Mouse (Mus musculus): ENCODE measurements at regions not wholly inside any gene's neighbourhood (a gene's known extent, or its start where the extent isn't known, plus 50 kb on each side); places are given as distances from the start of the nearest gene placed in this dataset.

DNA sequence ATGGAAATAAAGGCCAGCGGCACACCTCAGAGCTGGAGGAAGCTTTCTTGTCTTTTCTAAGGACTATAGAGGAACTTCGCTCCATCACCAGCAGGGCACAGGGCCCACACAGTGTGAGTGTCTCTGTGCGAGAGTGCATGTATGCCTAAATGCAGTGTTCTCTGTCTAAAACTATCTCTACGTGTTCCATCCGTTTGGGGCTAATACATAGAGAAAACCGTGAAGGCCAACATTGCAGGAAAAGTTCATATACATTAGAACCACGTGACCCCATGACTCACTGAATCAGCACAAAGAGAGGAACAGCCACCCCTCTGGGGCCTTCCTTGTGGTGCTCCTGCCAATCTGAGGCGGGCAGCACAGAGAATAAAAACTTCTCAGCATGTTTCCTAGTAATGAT is 431.4 kb upstream of the Mctp2 start:
- no peak for DNase-seq (ENCODE audit: inconsistent ontology term)

GRCm38 (mm10) chr7:72738324-72738944 is 432.0 kb upstream of the Mctp2 start:
- DNase-seq (ENCODE audit: inconsistent ontology term) = no peak

- DNase-seq (ENCODE audit: inconsistent ontology term) = no peak
Measured at GRCm38 (mm10) chr7:72742376-72742775, 436.0 kb upstream of the Mctp2 start.

DNA sequence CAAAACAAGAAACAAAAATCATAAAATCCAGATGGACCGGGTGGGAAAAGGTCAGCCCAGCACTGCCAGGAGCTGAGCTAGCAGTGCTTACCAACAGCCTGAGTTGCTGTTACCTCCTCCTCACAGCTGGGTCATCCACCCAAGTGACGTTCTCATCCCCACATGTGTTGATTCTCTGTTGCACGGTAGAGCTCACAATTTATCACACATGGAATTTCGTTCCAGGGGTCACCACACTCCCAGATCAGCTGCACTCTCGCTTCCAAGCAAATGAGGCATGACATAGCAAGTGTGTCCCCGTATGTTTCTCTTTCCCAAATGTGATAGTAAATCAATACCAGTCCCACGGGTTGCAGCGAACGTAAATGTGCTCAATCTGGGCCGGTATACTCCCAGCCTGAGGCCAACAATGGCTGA is 445.1 kb upstream of the Mctp2 start:
- DNase-seq (ENCODE audit: inconsistent ontology term) = no peak

GRCm38 (mm10) chr7:72753053-72753559 is 446.7 kb upstream of the Mctp2 start:
- DNase-seq (ENCODE audit: inconsistent ontology term) = no peak

DNA sequence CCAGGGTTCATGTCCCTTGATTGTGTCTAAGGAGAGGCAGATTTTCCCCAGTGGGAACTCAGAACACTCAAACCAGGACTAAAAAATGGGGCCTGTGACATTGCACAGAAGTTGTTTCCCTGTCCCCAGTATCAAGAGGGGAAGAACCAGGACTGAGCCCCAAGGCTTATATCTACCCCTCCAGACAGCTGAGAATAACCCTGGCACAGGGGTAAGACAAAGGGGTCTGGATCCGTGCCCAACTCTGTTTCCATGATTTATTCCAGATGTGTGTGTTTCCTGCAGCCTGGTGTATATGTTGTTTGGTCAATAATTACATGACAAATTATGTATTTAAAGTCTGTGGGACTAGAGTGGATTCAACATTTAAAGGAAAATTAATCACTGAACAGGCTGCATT is 456.3 kb upstream of the Mctp2 start:
- no peak for DNase-seq (ENCODE audit: inconsistent ontology term)

DNA sequence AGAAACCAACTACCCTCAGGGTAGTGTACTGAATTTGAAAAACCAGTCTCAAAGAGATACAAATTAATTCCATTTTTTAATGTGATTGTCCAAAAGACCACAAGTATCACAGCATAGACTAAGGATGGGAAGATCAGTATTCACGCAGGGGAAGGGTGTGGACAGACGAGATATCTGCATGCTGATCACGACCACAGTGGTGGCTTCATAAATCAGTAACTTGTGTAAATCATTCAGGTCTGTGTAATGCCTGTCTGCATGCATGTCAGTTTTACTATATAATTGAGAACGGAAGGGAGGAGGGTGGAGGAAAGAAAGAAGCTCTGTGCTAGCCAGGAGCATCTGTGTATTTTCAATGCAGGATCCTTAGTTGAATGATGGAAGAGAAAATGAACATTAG is 462.3 kb upstream of the Mctp2 start:
- no peak for DNase-seq (ENCODE audit: inconsistent ontology term)

GRCm38 (mm10) chr7:72774031-72774770 is 467.8 kb upstream of the Mctp2 start:
- DNase-seq (ENCODE audit: inconsistent ontology term) = no peak

DNA sequence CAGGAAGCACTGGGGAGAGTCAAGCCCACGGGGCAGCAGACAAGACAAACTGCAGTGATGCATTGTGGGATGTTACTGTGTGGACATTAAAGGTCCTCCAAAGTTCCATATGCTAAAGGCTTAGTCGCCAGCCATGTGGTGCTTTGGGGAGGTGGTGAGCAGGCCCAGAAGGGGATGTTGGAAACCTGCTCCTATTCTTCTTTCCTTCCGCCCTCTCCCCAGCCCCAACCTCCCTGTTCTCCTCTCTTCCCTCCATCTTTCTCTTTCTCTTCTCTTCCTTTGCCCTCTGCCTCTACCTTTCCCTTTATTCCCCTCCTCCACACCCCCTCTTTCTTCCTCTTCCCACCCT is 468.3 kb upstream of the Mctp2 start:
- no peak for DNase-seq (ENCODE audit: inconsistent ontology term)

DNA sequence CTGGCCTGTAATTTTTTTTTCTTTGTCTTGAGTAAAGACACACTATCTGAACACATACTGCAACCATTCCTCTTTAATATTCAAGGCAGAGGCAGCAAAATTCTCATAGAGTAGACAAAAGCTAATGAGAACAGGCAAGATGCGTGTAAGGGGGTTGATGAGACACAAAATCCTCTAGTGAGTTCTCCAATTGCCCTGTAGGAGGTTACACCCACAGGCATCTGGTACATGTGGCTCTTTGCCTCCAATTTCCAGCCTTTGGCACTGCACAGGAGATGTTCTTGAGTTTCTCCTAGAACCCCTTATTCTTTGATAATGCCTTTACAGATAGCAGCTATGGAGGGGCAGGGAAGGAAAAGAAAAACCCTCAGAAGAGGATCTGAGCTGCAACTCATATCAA is 480.9 kb upstream of the Mctp2 start:
- no peak for DNase-seq (ENCODE audit: inconsistent ontology term)

DNA sequence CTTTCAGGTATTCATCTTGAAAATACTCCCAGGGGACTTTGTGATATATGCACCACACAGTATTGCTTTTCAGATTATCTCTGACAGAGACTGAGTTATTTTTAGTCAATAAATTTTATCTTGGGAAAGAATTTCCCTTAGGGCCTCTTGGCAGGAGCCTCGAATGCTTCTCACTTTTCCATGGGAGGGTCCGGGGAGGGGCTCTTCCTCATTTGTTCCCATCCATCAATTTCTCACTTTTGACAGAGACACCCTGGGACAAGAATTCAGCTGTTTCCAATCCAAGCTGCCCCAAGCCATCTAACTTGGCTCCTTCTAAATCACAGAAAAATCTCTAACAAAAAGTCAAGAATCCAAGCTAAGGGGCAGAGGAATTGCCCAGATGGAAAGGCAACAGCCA is 481.9 kb upstream of the Mctp2 start:
- DNase-seq (ENCODE audit: inconsistent ontology term) = peak; percentile 2

- no peak for DNase-seq (ENCODE audit: inconsistent ontology term)
Measured at GRCm38 (mm10) chr7:72822142-72822541, 515.7 kb upstream of the Mctp2 start.

DNA sequence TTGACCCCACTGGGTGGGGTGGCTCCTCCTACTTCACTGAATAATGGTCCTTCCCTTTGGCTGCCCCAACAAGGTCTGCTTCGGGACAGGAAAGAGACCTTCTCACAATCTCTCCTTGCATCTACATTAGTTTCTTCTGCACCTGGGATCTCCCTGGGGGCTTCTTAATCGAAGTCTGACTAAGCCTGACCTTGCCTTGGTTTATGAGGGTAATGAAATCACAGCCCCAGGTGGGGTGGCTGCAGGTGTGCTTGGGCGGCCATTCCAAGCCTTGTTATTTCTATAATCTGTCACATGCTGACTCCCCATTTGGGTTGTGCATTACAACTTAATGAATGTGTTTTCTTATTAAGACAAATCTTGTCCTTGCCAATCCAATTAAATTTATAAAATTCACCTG is 520.2 kb upstream of the Mctp2 start:
- no peak for DNase-seq (ENCODE audit: inconsistent ontology term)

- no peak for DNase-seq (ENCODE audit: inconsistent ontology term)
Measured at GRCm38 (mm10) chr7:72835423-72835822, 529.0 kb upstream of the Mctp2 start.

DNA sequence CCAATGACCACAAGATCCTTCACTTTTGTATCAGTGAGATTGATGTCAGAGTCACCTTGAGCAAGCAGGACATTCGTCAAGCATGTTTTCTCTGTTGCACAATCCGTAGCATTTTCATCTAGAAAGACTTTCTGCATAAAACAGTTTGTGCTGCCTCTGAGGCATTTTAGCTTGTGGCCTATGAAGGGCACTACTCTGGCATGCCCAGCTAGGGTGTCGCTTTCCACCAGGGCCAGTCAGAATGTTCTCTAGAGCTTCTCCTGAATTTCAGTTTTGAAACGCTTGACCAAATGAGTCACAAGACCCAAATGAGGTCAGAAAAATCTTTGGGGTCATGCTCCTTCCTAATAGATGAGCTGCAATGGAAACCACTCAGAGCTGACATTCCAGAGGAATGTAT is 529.6 kb upstream of the Mctp2 start:
- DNase-seq (ENCODE audit: inconsistent ontology term) = peak; percentile 42

- no peak for DNase-seq (ENCODE audit: inconsistent ontology term)
Measured at GRCm38 (mm10) chr7:72836457-72836985, 530.1 kb upstream of the Mctp2 start.

DNA sequence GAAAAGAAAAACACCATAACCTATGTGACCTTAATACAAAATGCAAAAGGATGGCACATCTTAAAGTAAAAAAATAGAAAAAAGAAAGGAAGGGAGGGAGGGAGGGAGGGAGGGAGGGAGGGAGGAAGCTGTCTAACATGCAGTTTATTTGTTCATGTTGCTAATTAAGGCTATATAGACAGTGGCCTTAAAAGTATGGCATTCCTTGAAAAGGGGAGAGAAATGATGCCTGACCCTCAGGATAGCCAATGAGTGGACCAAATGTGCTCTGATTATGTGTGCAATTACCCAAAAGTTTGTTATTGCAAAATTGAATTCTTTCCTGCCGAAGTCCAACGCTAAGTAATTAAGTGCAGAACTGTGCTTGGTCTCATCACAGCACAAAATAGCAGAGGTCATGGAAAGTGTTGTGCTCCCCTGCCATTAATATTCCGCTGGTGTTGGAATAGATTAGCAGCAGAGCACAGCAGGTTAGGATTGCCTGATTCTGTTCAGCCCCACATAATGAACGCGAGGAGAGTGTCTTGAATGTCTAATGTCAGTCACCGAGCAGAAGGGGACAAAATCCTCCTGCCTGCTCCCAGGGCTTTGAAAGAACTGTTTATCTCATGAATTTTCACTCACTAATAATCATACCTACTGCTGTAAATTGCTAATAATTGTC is 531.7 kb upstream of the Mctp2 start:
- peak; percentile 19 for DNase-seq (ENCODE audit: inconsistent ontology term)

- DNase-seq (ENCODE audit: inconsistent ontology term) = peak; percentile 52
Measured at GRCm38 (mm10) chr7:72851346-72851745, 524.0 kb upstream of the Rgma start.

GRCm38 (mm10) chr7:72854501-72855002 is 520.8 kb upstream of the Rgma start:
- DNase-seq (ENCODE audit: inconsistent ontology term) = no peak

- no peak for DNase-seq (ENCODE audit: inconsistent ontology term)
Measured at GRCm38 (mm10) chr7:72866966-72867754, 508.1 kb upstream of the Rgma start.

DNA sequence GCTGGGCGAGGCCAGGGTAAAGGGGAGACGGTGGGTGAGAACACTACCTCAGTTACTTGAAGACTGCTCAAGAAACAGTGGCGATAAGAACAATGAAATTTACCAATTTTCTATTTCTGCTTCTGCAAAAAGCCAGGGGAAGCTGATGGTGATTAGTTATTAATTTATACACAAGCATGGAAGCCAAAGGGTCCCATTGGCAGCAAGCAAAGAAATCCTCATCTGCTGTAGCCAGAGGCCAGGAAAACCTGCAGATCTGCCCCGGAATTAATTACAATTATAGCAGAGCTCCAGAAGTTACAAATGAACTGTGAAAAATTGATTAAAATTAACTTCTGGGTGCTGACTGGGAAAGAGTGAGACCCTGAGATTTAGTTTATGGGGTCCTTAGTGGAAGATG is 506.2 kb upstream of the Rgma start:
- no peak for DNase-seq (ENCODE audit: inconsistent ontology term)

GRCm38 (mm10) chr7:72900816-72901215 is 474.5 kb upstream of the Rgma start:
- DNase-seq (ENCODE audit: inconsistent ontology term) = no peak

Measured in Muller cell, postnatal 12 days (primary cell).